Mouse (Mus musculus): ENCODE data around the gene Ly6f.

- TF ChIP-seq CTCF (conservative IDR thresholded peaks at IDR 0.05; ENCODE audit: low read length) (no peak), POU5F1 (IDR thresholded peaks at IDR 0.05; ENCODE audit: borderline replicate concordance, low read length) (no peak), NANOG (IDR thresholded peaks at IDR 0.05; ENCODE audit: borderline replicate concordance, low read length) (no peak)
Observed at GRCm38 (mm10) chr15:75292377-75292776, 24.2 kb downstream of the Ly6f start.

Data from E14TG2a.4 (cell line).